Mouse (Mus musculus) intestine, postnatal 0 days (tissue): Measurements from ENCODE around the gene Ttc7. TPM values are rescaled to one million over a fixed set of nuclear protein-coding genes. Genes with fewer than 3 reads are reported as not detected.
A peak's percentile ranks its signal among the peaks of the same experiment; 100 is the strongest.

Source experiments
- ATAC-seq: fragments of 200-750 bp; cut with Nextera tagmentation; 2 replicates; pipeline ENCODE4 v1.8.0; 2017; ENCODE audit warnings: mild to moderate bottlenecking, moderate TSS enrichment, moderate library complexity
- H3K27ac ChIP-seq: fragments of 300-500 bp; sonication (generic); 2 replicates; pipeline ENCODE4 v1.5.1; 2014; ENCODE audit warnings: mild to moderate bottlenecking, low read depth, low read length, moderate library complexity
- H3K27me3 ChIP-seq: fragments of 300-500 bp; sonication (generic); replicated peaks from 2 replicates; pipeline ENCODE4 v1.6.1; 2014; ENCODE audit warnings: low read length, mixed read lengths; ENCODE audit not compliant: control insufficient read depth, insufficient read depth
- H3K36me3 ChIP-seq: fragments of 300-500 bp; sonication (generic); 2 replicates; pipeline ENCODE4 v1.6.1; 2014; ENCODE audit warnings: mild to moderate bottlenecking, moderate library complexity; ENCODE audit not compliant: control insufficient read depth, insufficient read depth
- H3K4me1 ChIP-seq: fragments of 300-500 bp; sonication (generic); replicated peaks from 2 replicates; pipeline ENCODE4 v1.6.1; 2014; ENCODE audit warnings: antibody characterized with exemption, low read length, mixed read lengths; ENCODE audit not compliant: control insufficient read depth, insufficient read depth
- H3K4me2 ChIP-seq: fragments of 300-500 bp; sonication (generic); replicated peaks from 2 replicates; pipeline ENCODE4 v1.6.1; 2014; ENCODE audit warnings: low read depth, mild to moderate bottlenecking, moderate library complexity
- H3K4me3 ChIP-seq: fragments of 300-500 bp; sonication (generic); 2 replicates; pipeline ENCODE4 v1.5.1; 2014; ENCODE audit warnings: low read depth, low read length
- H3K9ac ChIP-seq: fragments of 300-500 bp; sonication (generic); 2 replicates; pipeline ENCODE4 v1.6.1; 2014; ENCODE audit warnings: mild to moderate bottlenecking, low read depth, low read length
- H3K9me3 ChIP-seq: fragments of 300-500 bp; sonication (generic); 2 replicates; pipeline ENCODE4 v1.6.1; 2016; ENCODE audit warnings: mixed run types; ENCODE audit not compliant: control insufficient read depth
- CTCF ChIP-seq: sonication (generic); IDR thresholded peaks from 2 replicates; pipeline ENCODE4 v1.5.1; 2016; ENCODE audit warnings: low read depth, mild to moderate bottlenecking, control low read depth, antibody characterized with exemption, moderate library complexity
- WGBS: fragments of 180-500 bp; shearing (Covaris S2); extraction: QIAGEN DNeasy Blood & Tissue Kit; methylation state at CpG from one replicate; pipeline ENCODE4 v1.1.7; 2014; 5-methylcytosine and 5-hydroxymethylcytosine counted together
- polyA plus RNA-seq: library from polyadenylated mRNA; unstranded; fragments of >200 nt; fragmentation: Nextera tagmentation; extraction: Ambion mirVana; gene quantifications from 2 replicates; pipeline ENCODE4 v1.2.1, GENCODE M21; 2015

The Ttc7 gene
- polyA plus RNA-seq, 1 experiment from 2014 or later = 61.7 TPM

DNA sequence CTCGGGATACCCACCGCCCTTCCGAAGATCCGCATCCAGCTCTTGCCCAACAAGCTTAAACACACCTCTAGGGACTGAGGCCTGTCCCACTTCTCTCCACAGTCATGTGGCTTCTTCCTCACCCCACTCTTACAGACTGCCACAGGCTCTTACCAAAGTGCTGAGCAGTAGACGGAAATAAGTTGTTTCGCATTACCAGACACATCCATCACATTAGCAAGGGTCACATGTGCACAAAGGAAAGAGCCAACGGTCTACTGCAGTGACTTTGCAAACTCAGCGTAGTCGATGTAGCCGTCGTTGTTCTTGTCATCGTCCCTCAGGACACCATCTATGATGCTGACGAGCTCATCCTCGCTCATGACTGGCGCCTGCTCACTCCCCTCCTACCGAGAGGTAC lies 27.0 kb upstream of the Ttc7 start:
- Histone ChIP-seq H3K27me3 (no peaks in the 10 kb centered on the region), H3K9me3 (no peaks in the 10 kb centered on the region), H3K36me3 (peaks cover 66% of the 10 kb centered on the region), H3K4me2 (no peak overlapping the region), H3K4me1 (no peaks in the 10 kb centered on the region), H3K9ac (no peak overlapping the region), H3K27ac (no peak overlapping the region), H3K4me3 (no peak overlapping the region)
- no peak for TF ChIP-seq CTCF
- ATAC-seq = no peak
- 87% methylated on average over 16 of the region's 16 CpGs for WGBS

DNA sequence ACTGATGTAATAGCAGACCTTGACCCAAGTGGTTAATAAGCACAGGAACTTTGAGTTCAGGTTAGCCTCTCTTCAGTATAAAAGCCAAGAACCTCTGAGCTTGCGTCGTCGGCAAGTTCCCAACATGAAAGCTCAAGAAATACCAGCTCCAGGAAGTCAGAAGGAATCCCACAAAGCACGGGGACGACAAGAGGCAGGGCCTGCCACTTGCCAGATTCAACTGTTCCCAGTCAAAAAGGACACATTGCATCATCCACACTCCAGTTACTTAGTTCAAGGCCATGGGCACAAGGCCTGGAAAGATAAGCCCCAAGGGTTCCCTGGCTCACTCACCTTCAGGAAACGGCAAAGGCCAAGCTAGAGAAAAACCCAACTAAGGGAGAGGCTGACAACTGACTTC lies 19.3 kb upstream of the Ttc7 start:
- peak overlapping the region; percentile 91 for H3K4me2 ChIP-seq
- H3K4me3 ChIP-seq = no peak overlapping the region
- peak; percentile 42 for ATAC-seq
- H3K27me3 ChIP-seq = no peaks in the 10 kb centered on the region
- H3K9ac ChIP-seq = 0 out of 2 replicates have a peak overlapping the region, but pooled peaks have one; percentile 87
- TF ChIP-seq CTCF = no peak
- H3K27ac ChIP-seq = peak overlapping the region; percentile 96
- 42% methylated on average over 6 of the region's 6 CpGs for WGBS
- peaks cover 22% of the 10 kb centered on the region for H3K36me3 ChIP-seq
- H3K4me1 ChIP-seq = peaks cover 11% of the 10 kb centered on the region
- no peaks in the 10 kb centered on the region for H3K9me3 ChIP-seq

DNA sequence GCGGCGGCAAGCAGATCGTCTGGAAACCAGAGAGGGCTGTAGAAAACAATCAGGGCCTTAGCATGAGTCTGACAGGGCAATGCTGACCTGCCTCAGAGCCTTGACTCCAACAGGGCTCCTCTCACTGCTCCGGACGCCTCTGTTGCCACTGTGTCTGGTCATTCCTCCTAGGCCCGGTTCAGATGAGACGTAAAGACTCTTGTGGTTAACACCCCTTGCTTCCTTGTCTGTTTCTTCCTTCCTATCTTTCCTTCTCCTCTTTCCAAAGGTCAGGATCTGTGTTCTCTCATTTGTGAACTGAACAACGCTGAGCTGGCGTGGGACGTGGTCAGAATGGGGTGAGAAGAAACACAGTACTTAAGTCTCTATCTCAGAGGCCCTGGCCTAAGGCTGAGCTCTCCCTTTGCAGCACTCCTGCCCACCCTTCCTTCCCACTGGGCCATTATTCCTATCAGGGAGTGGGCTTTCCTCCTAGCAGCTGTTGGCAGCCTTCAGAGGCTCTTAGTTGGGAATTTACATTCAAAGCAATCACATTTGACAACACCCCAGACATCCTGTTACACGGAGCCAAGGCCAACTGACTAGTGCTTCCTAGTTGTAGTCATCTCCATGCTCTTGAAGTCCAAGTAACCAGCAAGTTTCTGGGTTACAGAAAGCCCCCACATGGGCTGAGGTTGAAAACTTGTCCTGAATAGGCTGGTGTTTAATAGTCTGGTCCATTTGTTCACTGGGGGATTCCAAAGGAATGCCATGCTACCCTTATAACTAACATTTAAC lies 18.4 kb upstream of the Ttc7 start:
- Histone ChIP-seq H3K27me3 (no peaks in the 10 kb centered on the region), H3K4me3 (peak overlapping the region; percentile 89; the same call in 1 of the 2 replicates), H3K4me2 (peak overlapping the region; percentile 91), H3K27ac (peak overlapping the region; percentile 96), H3K9me3 (no peaks in the 10 kb centered on the region), H3K9ac (peak overlapping the region; percentile 87; the same call in 1 of the 2 replicates), H3K4me1 (peaks cover 11% of the 10 kb centered on the region), H3K36me3 (peaks cover 16% of the 10 kb centered on the region)
- no peak for TF ChIP-seq CTCF
- ATAC-seq = 0 out of 2 replicates have a peak, but pooled peaks have one; percentile 15
- 59% methylated on average over 11 of the region's 11 CpGs for WGBS

DNA sequence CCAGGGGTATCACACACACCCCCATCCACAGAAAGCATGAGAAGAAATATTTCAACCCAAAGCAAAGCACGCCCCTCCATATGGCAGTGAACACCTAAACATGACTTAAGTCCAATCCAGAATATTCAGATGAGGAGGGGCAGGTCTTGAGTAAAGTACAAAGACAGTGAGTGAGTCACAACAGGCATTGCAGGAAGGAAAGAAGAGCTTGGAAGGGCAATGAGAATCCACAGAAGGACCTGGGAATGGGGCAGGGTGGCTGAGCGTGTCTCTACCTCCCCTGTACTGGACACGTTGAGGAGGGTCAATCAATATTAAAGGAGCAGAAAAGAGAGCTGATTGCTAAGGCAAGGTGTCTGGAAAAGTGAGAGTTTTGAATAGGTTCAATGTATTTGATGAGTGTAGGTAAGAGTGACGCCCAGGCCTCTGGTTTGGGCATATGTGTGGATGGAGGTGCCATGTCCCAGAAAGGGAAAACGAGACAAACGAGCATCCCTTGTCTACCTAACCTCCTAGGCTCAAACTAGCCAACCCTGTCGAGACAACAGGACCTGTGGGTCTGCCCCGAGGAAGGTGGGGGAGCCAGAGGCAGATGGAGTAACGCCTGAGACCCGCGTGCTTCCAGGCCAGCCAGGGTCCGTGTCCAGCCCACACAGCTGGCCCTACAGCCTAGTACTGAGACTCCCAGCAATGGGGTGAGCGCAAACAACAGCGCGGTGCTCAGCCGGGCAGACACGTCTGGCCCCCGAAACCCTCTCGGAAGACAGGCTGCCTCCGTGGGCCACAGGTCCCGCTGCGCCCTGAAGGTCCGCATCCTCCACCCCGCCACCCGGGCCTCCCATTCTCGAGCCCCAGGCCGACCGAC lies 17.5 kb upstream of the Ttc7 start:
- Histone ChIP-seq H3K9ac (peak overlapping the region; percentile 87), H3K27ac (peak overlapping the region; percentile 96), H3K4me1 (peaks cover 11% of the 10 kb centered on the region), H3K4me2 (peak overlapping the region; percentile 91), H3K9me3 (no peaks in the 10 kb centered on the region), H3K27me3 (no peaks in the 10 kb centered on the region), H3K36me3 (peaks cover 7% of the 10 kb centered on the region; the same call in 1 of the 2 replicates), H3K4me3 (peak overlapping the region; percentile 89)
- no peak for TF ChIP-seq CTCF
- ATAC-seq = peak; percentile 31
- WGBS = 3% methylated on average over 28 of the region's 28 CpGs

DNA sequence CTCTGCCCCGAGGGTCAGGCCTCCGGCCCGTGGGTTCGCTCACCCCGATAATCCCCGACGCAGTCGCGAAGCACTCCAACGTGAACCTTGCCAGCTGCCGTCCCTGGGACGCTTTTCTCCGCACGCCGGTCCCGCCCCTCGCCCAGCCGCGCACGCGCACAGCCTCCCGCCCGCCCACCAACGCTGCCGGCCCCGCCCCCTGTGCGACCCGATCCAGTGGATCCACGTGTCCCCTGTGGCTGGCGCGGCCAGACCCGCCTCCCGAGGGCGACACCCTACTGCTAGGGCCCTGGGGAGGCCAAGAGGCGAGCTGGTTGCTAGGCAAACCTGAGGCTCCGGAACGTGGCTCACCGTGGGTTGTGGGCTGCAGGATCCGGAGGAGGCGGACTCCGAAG lies 16.9 kb upstream of the Ttc7 start, which contains the start of gene Mcfd2:
Mcfd2 (minus strand) TSS at position 144 of the 395 bp plus-strand sequence.
- peak; percentile 64 for TF ChIP-seq CTCF
- Histone ChIP-seq H3K4me3 (peak within 1 kb of the TSS; percentile 89), H3K9ac (peak within 1 kb of the TSS; percentile 87), H3K4me1 (peaks cover 11% of the 10 kb centered on the region), H3K27me3 (no peaks in the 10 kb centered on the region), H3K4me2 (peak within 1 kb of the TSS; percentile 91), H3K27ac (peak within 1 kb of the TSS; percentile 96), H3K9me3 (no peaks in the 10 kb centered on the region), H3K36me3 (peaks cover under 1% of the 10 kb centered on the region; the same call in 1 of the 2 replicates)
- WGBS = under 1% methylated on average over 41 of the region's 41 CpGs
- peak; percentile 88 for ATAC-seq

DNA sequence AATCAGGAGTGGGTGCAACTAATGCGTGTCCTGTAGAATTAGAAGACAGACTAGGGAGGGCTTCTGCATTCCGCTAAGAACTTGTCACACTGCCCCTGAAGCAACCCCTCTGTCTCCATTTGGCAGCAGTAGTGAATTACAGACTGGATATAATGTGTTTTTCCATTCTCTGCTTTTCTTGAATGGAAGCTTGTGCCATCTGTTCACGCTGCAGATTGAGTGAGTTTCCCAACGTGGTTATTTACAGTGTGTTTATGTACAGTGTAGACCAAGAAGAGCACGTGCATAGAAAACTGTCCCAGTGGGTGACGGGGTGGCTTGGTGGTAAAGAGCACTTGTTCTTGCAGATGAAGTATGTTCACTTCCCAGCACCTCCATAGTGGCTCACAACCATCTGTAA lies 13.2 kb upstream of the Ttc7 start:
- Histone ChIP-seq H3K27ac (no peak overlapping the region), H3K4me1 (peaks cover 3% of the 10 kb centered on the region), H3K9me3 (no peaks in the 10 kb centered on the region), H3K9ac (no peak overlapping the region), H3K4me2 (no peak overlapping the region), H3K4me3 (no peak overlapping the region), H3K36me3 (no peaks in the 10 kb centered on the region), H3K27me3 (no peaks in the 10 kb centered on the region)
- WGBS = 67% methylated on average over 6 of the region's 6 CpGs
- TF ChIP-seq CTCF = no peak
- ATAC-seq = no peak
